Mouse (Mus musculus) heart, adult 2 months (tissue): ENCODE measurements around the gene Klk7.

ENCODE experiments used
- CTCF ChIP-seq: fragments of 200-600 bp; IDR thresholded peaks from 2 replicates; pipeline ENCODE4 v1.8.1; 2022; ENCODE audit warnings: antibody characterized with exemption, mild to moderate bottlenecking, moderate library complexity
- EP300 ChIP-seq: fragments of 200-500 bp; IDR thresholded peaks from 2 replicates; pipeline ENCODE4 v1.6.1; 2011; ENCODE audit warnings: low read depth, low read length, control low read depth; ENCODE audit not compliant: insufficient read depth

GRCm38 (mm10) chr7:43843801-43844200, 32.7 kb downstream of the Klk7 start:
- TF ChIP-seq CTCF (no peak), EP300 (no peak)
